Mouse (Mus musculus): ENCODE measurements around the gene Vmn2r78. TPM values are rescaled to one million over a fixed set of nuclear protein-coding genes. Genes with fewer than 3 reads are reported as not detected.
"Not testable (repeated sequence)": the region's sequence is repeated elsewhere in the genome, so short reads cannot be mapped to it uniquely, and the experiment has no call there.

Vmn2r78 gene
- polyA plus RNA-seq (2015; fragmentation: Nextera tagmentation; extraction: Ambion mirVana), result not detected in 2 replicates

DNA sequence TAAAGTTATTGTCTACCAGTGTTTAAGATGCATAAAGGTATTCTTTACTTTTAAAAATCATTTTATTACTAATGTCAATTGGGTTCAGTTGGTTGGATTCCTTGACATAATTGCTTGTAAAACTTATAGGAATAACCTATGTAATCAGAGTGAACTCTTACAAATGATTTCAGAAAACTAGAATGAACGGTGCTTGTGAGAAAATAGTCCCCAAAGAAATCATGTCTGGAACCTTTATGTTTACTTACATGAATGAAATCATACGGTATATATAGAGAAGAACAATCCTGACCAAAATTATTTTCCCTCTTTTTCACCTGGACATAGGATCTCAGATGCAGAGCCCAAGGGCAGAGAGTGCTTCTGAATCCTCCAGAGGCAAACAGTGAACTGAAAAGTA lies at the start of gene Vmn2r78:
Gene Vmn2r78, plus strand, starts transcription at position 301 of the 400 bp plus-strand sequence.
- 90% methylated on average over 2 of the region's 2 CpGs for WGBS
- H3K4me1 ChIP-seq (replicated peaks); ATAC-seq (ENCODE audit: low FRiP score, low read depth); H3K36me3 ChIP-seq; H3K9ac ChIP-seq; H3K4me3 ChIP-seq; H3K9me3 ChIP-seq; H3K4me2 ChIP-seq; H3K27ac ChIP-seq (replicated peaks); H3K27me3 ChIP-seq: not testable (repeated sequence)

DNA sequence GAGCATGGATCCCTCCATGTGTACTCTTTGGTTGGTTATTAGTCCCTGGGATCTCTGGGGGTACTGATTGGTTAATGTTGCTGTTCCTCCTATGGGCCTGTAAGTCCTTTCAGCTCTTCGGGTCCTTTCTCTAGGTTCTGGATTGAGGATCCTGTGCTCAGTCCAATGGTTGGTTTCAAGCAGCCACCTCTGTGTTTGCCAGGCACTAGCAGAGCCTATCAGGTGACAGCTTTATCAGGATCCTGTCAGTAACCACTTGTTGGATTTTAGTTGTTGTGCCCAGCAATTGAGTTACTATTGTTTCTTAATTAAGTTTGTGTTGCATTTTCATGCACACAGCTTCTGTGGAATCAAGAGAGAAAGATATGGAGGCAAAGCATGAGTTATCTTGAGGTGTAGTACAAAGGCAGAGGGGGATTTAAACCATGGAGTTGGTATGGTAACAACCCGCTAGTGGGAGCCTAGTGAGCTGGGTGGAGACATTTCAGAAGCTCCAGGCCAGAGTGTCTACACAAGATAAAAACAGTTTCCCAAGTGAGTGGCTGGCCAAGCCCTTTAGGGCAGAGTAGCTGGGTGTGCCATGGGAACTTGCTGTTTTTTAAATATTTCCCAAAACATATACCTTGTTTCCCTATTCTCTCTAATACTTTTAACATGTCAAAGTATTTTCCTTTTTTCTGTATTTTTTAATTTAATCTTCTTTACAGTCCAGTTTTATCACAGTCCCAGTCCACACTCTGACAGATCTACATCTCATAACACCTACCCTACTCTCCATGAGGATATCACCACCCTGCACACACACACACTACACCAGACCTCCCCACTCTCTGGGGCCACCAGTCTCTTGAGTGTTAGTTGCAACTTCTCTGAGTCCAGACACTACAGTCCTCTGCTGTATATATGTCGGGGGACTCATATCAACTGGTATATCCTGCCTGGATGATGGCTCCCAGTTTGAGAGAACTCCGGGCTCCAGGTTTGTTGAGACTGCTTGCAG lies 25.1 kb upstream of the Vmn2r78 start:
- Histone ChIP-seq H3K27ac (replicated peaks) (no peak overlapping the region), H3K9ac (no peak overlapping the region), H3K36me3 (no peaks in the 10 kb centered on the region), H3K27me3 (no peaks in the 10 kb centered on the region), H3K9me3 (no peaks in the 10 kb centered on the region), H3K4me3 (no peak overlapping the region), H3K4me2 (no peak overlapping the region), H3K4me1 (replicated peaks) (no peaks in the 10 kb centered on the region)
- WGBS, result 91% methylated on average over 4 of the region's 4 CpGs
- no peak for ATAC-seq (ENCODE audit: low FRiP score, low read depth)

DNA sequence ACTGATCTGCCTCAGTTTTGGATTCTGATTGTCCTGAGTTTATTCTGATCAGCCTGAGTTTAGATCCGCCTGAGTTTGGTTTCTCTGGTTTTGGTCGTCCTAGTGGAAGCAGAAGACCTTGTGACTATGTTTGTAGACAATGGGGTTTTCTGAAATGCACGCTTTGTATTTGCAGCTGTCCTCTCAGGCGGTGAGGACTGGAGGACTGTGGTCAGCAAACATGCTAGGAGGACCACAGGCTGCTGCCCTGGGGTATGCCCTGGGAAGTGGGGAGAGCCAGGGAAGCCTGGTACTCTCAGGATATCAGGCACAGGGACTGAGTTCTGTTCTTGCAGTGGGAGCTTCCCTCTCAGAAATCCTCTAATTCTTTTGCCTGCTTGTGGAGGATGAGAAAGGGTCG lies 22.4 kb downstream of the Vmn2r78 start:
- no peak for ATAC-seq (ENCODE audit: low FRiP score, low read depth)
- H3K27me3 ChIP-seq, result no peaks in the 10 kb centered on the region
- H3K4me2 ChIP-seq, result no peak overlapping the region
- 92% methylated on average over 5 of the region's 5 CpGs for WGBS
- H3K9me3 ChIP-seq, result no peaks in the 10 kb centered on the region
- H3K4me3 ChIP-seq, result no peak overlapping the region
- H3K27ac ChIP-seq (replicated peaks), result no peak overlapping the region
- no peaks in the 10 kb centered on the region for H3K4me1 ChIP-seq (replicated peaks)
- H3K9ac ChIP-seq, result no peak overlapping the region
- no peaks in the 10 kb centered on the region for H3K36me3 ChIP-seq

DNA sequence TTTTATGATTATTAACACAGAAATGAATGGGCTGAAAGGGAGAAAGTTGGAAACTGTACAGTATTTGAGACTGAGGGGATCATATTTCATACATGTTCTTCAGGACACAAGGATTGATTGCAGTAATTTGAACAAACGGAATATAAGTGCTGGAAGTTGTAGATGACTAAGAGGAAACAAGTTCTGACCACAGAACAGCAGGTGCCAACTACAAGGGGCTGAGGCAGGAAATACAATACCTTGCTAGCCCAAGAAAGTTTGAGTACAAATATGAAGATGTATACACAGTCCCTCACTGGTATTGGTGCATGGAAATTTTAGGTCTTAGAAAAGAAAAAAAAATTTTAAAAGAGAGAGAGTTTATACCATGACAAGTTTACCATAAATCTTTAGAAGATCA lies 79.8 kb downstream of the Vmn2r78 start:
- no peak for ATAC-seq (ENCODE audit: low FRiP score, low read depth)
- WGBS, result 77% methylated on average over 1 of the region's 1 CpGs
- no peaks in the 10 kb centered on the region for H3K4me1 ChIP-seq (replicated peaks)
- no peaks in the 10 kb centered on the region for H3K36me3 ChIP-seq
- H3K9ac ChIP-seq, result no peak overlapping the region
- H3K4me2 ChIP-seq, result no peak overlapping the region
- H3K27me3 ChIP-seq, result no peaks in the 10 kb centered on the region
- no peaks in the 10 kb centered on the region for H3K9me3 ChIP-seq
- no peak overlapping the region for H3K27ac ChIP-seq (replicated peaks)
- H3K4me3 ChIP-seq, result no peak overlapping the region

DNA sequence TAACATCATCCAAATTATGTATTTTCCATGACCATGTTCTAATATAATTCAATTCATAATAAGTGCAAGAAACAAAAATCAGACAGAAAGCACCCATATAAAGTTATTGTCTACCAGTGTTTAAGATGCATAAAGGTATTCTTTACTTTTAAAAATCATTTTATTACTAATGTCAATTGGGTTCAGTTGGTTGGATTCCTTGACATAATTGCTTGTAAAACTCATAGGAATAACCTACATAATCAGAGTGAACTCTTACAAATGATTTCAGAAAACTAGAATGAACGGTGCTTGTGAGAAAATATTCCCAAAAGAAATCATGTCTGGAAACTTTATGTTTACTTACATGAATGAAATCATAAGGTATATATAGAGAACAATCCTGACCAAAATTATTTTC lies 80.9 kb downstream of the Vmn2r78 start, which contains the start of gene Vmn2r79:
Gene Vmn2r79, plus strand, starts transcription at position 301 of the 400 bp plus-strand sequence.
- not testable (repeated sequence) for H3K9ac ChIP-seq; H3K27me3 ChIP-seq; H3K4me1 ChIP-seq (replicated peaks); H3K9me3 ChIP-seq; H3K4me3 ChIP-seq; H3K36me3 ChIP-seq; ATAC-seq (ENCODE audit: low FRiP score, low read depth); H3K4me2 ChIP-seq; H3K27ac ChIP-seq (replicated peaks)
- WGBS, result 92% methylated on average over 1 of the region's 1 CpGs

Other genes starting within 250 kb of the Vmn2r78 start
- not detected in 2 replicates for gene Olfr292, start 226.8 kb upstream of the Vmn2r78 start, polyA plus RNA-seq (2015; fragmentation: Nextera tagmentation; extraction: Ambion mirVana)
- 0.86 and 0.97 TPM in 2 replicates for gene Folh1, start 139.2 kb upstream of the Vmn2r78 start, polyA plus RNA-seq (2015; fragmentation: Nextera tagmentation; extraction: Ambion mirVana)
- not detected in 2 replicates for gene Vmn2r77, start 120.1 kb upstream of the Vmn2r78 start, polyA plus RNA-seq (2015; fragmentation: Nextera tagmentation; extraction: Ambion mirVana)
- not detected in 2 replicates for gene Vmn2r79, start 81.0 kb downstream of the Vmn2r78 start, polyA plus RNA-seq (2015; fragmentation: Nextera tagmentation; extraction: Ambion mirVana)

Data from hindbrain, embryonic 15.5 days (tissue).